2 mouse cellular contexts compared by ENCODE assay signal in the genomic region with DNA sequence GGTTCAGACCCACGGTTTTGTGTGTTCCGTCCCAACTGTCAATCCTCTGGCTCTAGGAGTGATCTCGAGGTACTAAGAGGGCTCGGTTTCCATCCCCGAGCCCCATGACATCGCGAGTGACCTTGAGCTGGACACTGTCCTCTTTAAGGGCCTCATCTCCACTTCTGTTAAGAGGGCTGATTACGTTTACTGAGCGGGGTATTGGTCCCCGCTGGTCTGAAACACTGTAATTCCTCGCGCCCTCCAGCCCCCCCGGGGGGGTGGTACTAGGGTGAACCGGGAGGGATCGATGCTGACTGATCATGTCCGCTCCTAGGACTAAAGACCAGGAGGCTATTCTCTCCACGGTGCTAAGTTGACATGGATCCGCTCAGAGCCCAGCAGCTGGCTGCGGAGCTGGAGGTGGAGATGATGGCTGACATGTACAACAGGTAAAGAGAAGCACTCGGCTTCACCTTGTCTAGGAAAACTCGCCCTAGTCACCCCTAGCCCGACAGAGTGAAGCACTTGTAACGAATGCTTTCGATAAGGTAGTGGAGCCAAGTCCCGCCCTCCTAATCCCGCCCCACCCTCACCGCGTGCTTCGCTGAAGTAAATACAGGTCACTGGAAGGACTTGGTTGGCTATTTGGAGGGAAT.
TF ChIP-seq lines count a peak whose summit lies in the region.

No protein-coding gene starts in this region.

TF ChIP-seq in C2C12, 6 proteins besides CTCF, POLR2A, EP300 and RAD21 (continued from another document):
- TF ChIP-seq MYOD1 (IDR thresholded peaks at IDR 0.05; ENCODE audit: control insufficient read depth, insufficient read length, low read depth) (no peak), MYOG (IDR thresholded peaks at IDR 0.05; ENCODE audit: control insufficient read depth, extremely low read depth, insufficient read length) (no peak), FOSL1 (IDR thresholded peaks at IDR 0.05; ENCODE audit: insufficient read depth, low read length, poor library complexity, severe bottlenecking) (no peak), USF1 (IDR thresholded peaks at IDR 0.05; ENCODE audit: low read depth) (no peak), MAX (IDR thresholded peaks at IDR 0.05) (no peak)
TF ChIP-seq in C2C12: peak in this region for 0.

TF ChIP-seq in ES-E14, 5 proteins besides CTCF, POLR2A, EP300 and RAD21 (continued from another document):
- no peak for TF ChIP-seq ZC3H11A (IDR thresholded peaks at IDR 0.05; ENCODE audit: borderline replicate concordance, low read depth, low read length)
- TF ChIP-seq MAFK (IDR thresholded peaks at IDR 0.05; ENCODE audit: insufficient read depth, low read depth, low read length): no peak
- no peak for TF ChIP-seq ZNF384 (IDR thresholded peaks at IDR 0.05; ENCODE audit: low read depth, low read length)
